Mouse (Mus musculus): ENCODE data around the gene Tff2. TPM values are rescaled to one million over a fixed set of nuclear protein-coding genes. Genes with fewer than 3 reads are reported as not detected.
A peak's percentile ranks its signal among the peaks of the same experiment; 100 is the strongest.

Tff2 gene
- total and polyA plus RNA-seq, 3 experiments, result not detected

DNA sequence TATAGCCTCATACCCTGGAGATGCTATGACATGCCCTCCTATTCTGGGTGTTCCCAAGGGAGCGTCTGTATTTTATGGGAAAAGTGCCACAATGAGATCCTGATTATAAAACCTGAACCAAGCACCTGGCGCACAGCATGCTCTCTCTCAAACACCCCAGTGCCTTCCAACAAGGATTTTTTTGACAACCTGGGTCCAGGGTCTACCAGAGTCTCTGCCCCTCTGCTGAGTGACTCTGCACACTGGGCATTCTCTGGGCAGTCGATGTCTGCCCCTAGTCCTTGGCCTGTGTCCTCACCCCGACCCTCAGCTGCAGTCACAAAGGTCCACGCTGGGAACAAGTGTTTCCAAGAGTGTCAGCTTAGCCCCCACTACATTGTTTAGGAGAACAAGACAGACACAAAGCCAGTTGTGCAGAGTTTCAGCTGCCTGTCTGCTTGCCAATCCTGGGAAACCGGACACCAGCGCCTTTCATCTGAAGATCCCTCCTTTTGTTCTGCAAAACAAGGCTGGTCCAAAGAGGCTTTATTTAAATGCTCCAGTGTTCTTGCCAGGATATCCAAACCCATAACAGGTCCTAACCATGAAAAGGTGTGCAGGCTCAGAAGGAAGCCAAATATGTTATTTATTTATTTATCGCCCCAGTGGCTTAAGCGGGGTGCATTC, 30.8 kb downstream of the Tff2 start:
- Histone ChIP-seq H3K36me3 (ENCODE audit: control insufficient read depth in 1 of 2, insufficient read depth in 2 of 2, low read length in 2 of 2) (peaks cover 0 to 2% of the 10 kb centered on the region in 2 experiments; a peak in 1 of 4 replicates), H3K27ac (ENCODE audit: control insufficient read depth, low read depth, low read length) (no peak overlapping the region), H3K4me3 (ENCODE audit: control insufficient read depth in 1 of 2, insufficient read depth in 1 of 2, low read depth in 2 of 2, low read length in 2 of 2) (no peak overlapping the region), H3K79me2 (ENCODE audit: control insufficient read depth, insufficient read depth, low read length, poor library complexity) (no peaks in the 10 kb centered on the region), H3K9me3 (replicated peaks; ENCODE audit: insufficient read depth, low read length) (no peaks in the 10 kb centered on the region), H3K27me3 (ENCODE audit: control insufficient read depth in 1 of 2, insufficient read depth in 2 of 2, low read length in 2 of 2) (no peaks in the 10 kb centered on the region), H3K4me1 (ENCODE audit: control insufficient read depth in 1 of 2, insufficient read depth in 2 of 2, low read length in 2 of 2) (0 out of 4 replicates have a peak, but pooled peaks cover 0 to 5% of the 10 kb centered on the region in 2 experiments), H3K9ac (ENCODE audit: control insufficient read depth, low read depth, low read length, poor library complexity, severe bottlenecking) (no peak overlapping the region)
- no peak for DNase-seq (ENCODE audit: low read depth, low spot score)
- TF ChIP-seq CHD2 (IDR thresholded peaks at IDR 0.05; ENCODE audit: low read length), result no peak
- no peak for TF ChIP-seq NRF1 (IDR thresholded peaks at IDR 0.05; ENCODE audit: insufficient read depth, low read depth, low read length, poor library complexity, severe bottlenecking)
- no peak for TF ChIP-seq POLR2AphosphoS5 (IDR thresholded peaks at IDR 0.05; ENCODE audit: borderline replicate concordance, low read depth, low read length)
- TF ChIP-seq UBTF (IDR thresholded peaks at IDR 0.05; ENCODE audit: borderline replicate concordance, insufficient read depth, low read depth, low read length), result no peak
- no peak for TF ChIP-seq GABPA (IDR thresholded peaks at IDR 0.05; ENCODE audit: low read depth, low read length)
- TF ChIP-seq POLR2A (IDR thresholded peaks at IDR 0.05; ENCODE audit: control insufficient read depth in 1 of 2, insufficient read depth in 1 of 2, low read depth in 1 of 2, low read length in 2 of 2, poor library complexity in 1 of 2), result no peak
- no peak for TF ChIP-seq NELFE (IDR thresholded peaks at IDR 0.05; ENCODE audit: low read depth, low read length)
- no peak for TF ChIP-seq ELF1 (IDR thresholded peaks at IDR 0.05; ENCODE audit: low read depth, low read length)
- TF ChIP-seq TBP (IDR thresholded peaks at IDR 0.05; ENCODE audit: low read depth, low read length), result no peak
- TF ChIP-seq POLR2AphosphoS2 (IDR thresholded peaks at IDR 0.05; ENCODE audit: low read length), result no peak
- TF ChIP-seq ZC3H11A (IDR thresholded peaks at IDR 0.05; ENCODE audit: low read depth, low read length), result no peak
- TF ChIP-seq TAL1 (IDR thresholded peaks at IDR 0.05; ENCODE audit: low read length), result no peak
- TF ChIP-seq USF1 (IDR thresholded peaks at IDR 0.05; ENCODE audit: low read depth, low read length), result no peak
- no peak for TF ChIP-seq ZNF384 (IDR thresholded peaks at IDR 0.05; ENCODE audit: low read depth, low read length)
- TF ChIP-seq HCFC1 (IDR thresholded peaks at IDR 0.05; ENCODE audit: low read depth, low read length), result no peak
- TF ChIP-seq MAFK (IDR thresholded peaks at IDR 0.05; ENCODE audit: borderline replicate concordance, low read depth, low read length), result no peak
- TF ChIP-seq JUND (IDR thresholded peaks at IDR 0.05; ENCODE audit: low read depth, low read length), result no peak
- TF ChIP-seq MYC (IDR thresholded peaks at IDR 0.05; ENCODE audit: low read depth, low read length), result no peak

- no peaks in the 10 kb centered on the region for H3K36me3 ChIP-seq (ENCODE audit: control insufficient read depth in 1 of 2, insufficient read depth in 2 of 2, low read length in 2 of 2)
- H3K27me3 ChIP-seq (ENCODE audit: control insufficient read depth in 1 of 2, insufficient read depth in 2 of 2, low read length in 2 of 2), result no peaks in the 10 kb centered on the region
- H3K9me3 ChIP-seq (replicated peaks; ENCODE audit: insufficient read depth, low read length), result no peaks in the 10 kb centered on the region
- no peak overlapping the region for H3K9ac ChIP-seq (ENCODE audit: control insufficient read depth, low read depth, low read length, poor library complexity, severe bottlenecking)
- peak; percentile 65 for DNase-seq (ENCODE audit: low read depth, low spot score)
- no peak for TF ChIP-seq UBTF (IDR thresholded peaks at IDR 0.05; ENCODE audit: borderline replicate concordance, insufficient read depth, low read depth, low read length)
- no peak for TF ChIP-seq MAFK (IDR thresholded peaks at IDR 0.05; ENCODE audit: borderline replicate concordance, low read depth, low read length)
- no peaks in the 10 kb centered on the region for H3K79me2 ChIP-seq (ENCODE audit: control insufficient read depth, insufficient read depth, low read length, poor library complexity)
- 0 out of 4 replicates have a peak, but pooled peaks cover 0 to 5% of the 10 kb centered on the region in 2 experiments for H3K4me1 ChIP-seq (ENCODE audit: control insufficient read depth in 1 of 2, insufficient read depth in 2 of 2, low read length in 2 of 2)
- no peak overlapping the region for H3K4me3 ChIP-seq (ENCODE audit: control insufficient read depth in 1 of 2, insufficient read depth in 1 of 2, low read depth in 2 of 2, low read length in 2 of 2)
- H3K27ac ChIP-seq (ENCODE audit: control insufficient read depth, low read depth, low read length), result no peak overlapping the region
Measured at GRCm38 (mm10) chr17:31108388-31108787, 35.7 kb downstream of the Tff2 start.
